Mouse (Mus musculus) adrenal gland, adult 10 weeks (tissue): Measurements from ENCODE around the gene Gm3752. TPM values are rescaled to one million over a fixed set of nuclear protein-coding genes. Genes with fewer than 3 reads are reported as not detected.

Experiments used
- polyA plus RNA-seq: library from polyadenylated mRNA; stranded (reverse); fragments of 350-450 nt; fragmentation: Illumina TruSeq; extraction: RNeasy Lipid Tissue Mini Kit (QIAGEN cat#74804); gene quantifications from one replicate; pipeline ENCODE4 v1.2.3, GENCODE M21; 2014; ENCODE audit warnings: low read depth, low replicate concordance

Gene Gm3752
- polyA plus RNA-seq, result not detected

GRCm38 (mm10) chr14:7483662-7484061, at the start of gene Gm3752:
Gene Gm3752 (minus strand): TSS chr14:7483762.

GRCm38 (mm10) chr14:7450817-7451216, 32.7 kb downstream of the Gm3752 start, which contains the start of gene Gm3755:
Gene Gm3755 (minus strand): TSS chr14:7450917.

Other genes starting within 250 kb of the Gm3752 start
- gene Gm3727, start 219.0 kb downstream of the Gm3752 start, polyA plus RNA-seq, result not detected
- gene Gm3739, start 168.7 kb downstream of the Gm3752 start, polyA plus RNA-seq, result not detected
- not detected for gene Gm5797, start 151.4 kb downstream of the Gm3752 start, polyA plus RNA-seq
- not detected for gene Gm8374, start 118.6 kb downstream of the Gm3752 start, polyA plus RNA-seq
- gene Gm3755, start 32.8 kb downstream of the Gm3752 start, polyA plus RNA-seq, result not detected
- not detected for gene Gm3558, start 84.8 kb upstream of the Gm3752 start, polyA plus RNA-seq
- gene Gm10338, start 111.8 kb upstream of the Gm3752 start, polyA plus RNA-seq, result not detected
- not detected for gene Gm10128, start 160.2 kb upstream of the Gm3752 start, polyA plus RNA-seq